Comparison of ENCODE assay signal across 35 mouse cellular contexts in genomic region chr7:105141275-105141674, GRCm38 (mm10). TPM values are rescaled to one million over a fixed set of nuclear protein-coding genes. Genes with fewer than 3 reads are reported as not detected.
"Had no signal": no experiment of that assay in that cellular context is flagged by ENCODE, and none has a peak within 500 bp of the region (broad histone marks: within the 10 kb centered on the region; RNA-seq: fewer than 3 reads in every experiment).

No protein-coding gene starts in this region.

- H3K4me3 ChIP-seq: left cerebral cortex, adult 2 months; limb, embryonic 10.5 days; limb, embryonic 12.5 days; limb, embryonic 13.5 days; limb, embryonic 15.5 days; liver, embryonic 12.5 days; liver, embryonic 13.5 days; liver, embryonic 15.5 days; megakaryocyte, embryonic 14.5 days; midbrain, embryonic 10.5 days; midbrain, embryonic 12.5 days; midbrain, embryonic 13.5 days; midbrain, embryonic 15.5 days; myocyte; neural tube, embryonic 12.5 days had no signal

- H3K27ac ChIP-seq: left cerebral cortex, adult 2 months; limb, embryonic 10.5 days; limb, embryonic 12.5 days; limb, embryonic 13.5 days; limb, embryonic 15.5 days; liver, embryonic 12.5 days; liver, embryonic 13.5 days; liver, embryonic 14.5 days; liver, embryonic 15.5 days; macrophage; midbrain, embryonic 10.5 days; midbrain, embryonic 12.5 days; midbrain, embryonic 13.5 days; midbrain, embryonic 15.5 days; neural tube, embryonic 12.5 days had no signal

- ATAC-seq: liver, embryonic 12.5 days; liver, postnatal 0 days; lung, postnatal 0 days; midbrain, embryonic 13.5 days; midbrain, embryonic 15.5 days; midbrain, embryonic 16.5 days had no signal

- H3K27me3 ChIP-seq: limb, embryonic 12.5 days; limb, embryonic 13.5 days; limb, embryonic 15.5 days; liver, embryonic 12.5 days; liver, embryonic 13.5 days; liver, embryonic 15.5 days; megakaryocyte, embryonic 14.5 days; midbrain, embryonic 12.5 days; midbrain, embryonic 13.5 days; midbrain, embryonic 15.5 days; neural tube, embryonic 12.5 days had no signal

- DNase-seq: layer of hippocampus, postnatal 36 days; left cerebral cortex, postnatal 4 days; liver; liver, embryonic 13.5 days; liver, postnatal 0 days; lung, adult 2 months; lung, postnatal 14 days; lung, postnatal 36 days; midbrain, embryonic 14.5 days had no signal

- H3K4me1 ChIP-seq: limb, embryonic 10.5 days; limb, embryonic 12.5 days; limb, embryonic 13.5 days; limb, embryonic 15.5 days; liver, embryonic 12.5 days; liver, embryonic 13.5 days; liver, embryonic 15.5 days; megakaryocyte, embryonic 14.5 days; midbrain, embryonic 10.5 days; midbrain, embryonic 12.5 days; midbrain, embryonic 13.5 days; midbrain, embryonic 15.5 days; neural tube, embryonic 12.5 days had no signal

- H3K4me2 ChIP-seq: limb, embryonic 12.5 days; limb, embryonic 13.5 days; limb, embryonic 15.5 days; liver, embryonic 11.5 days; liver, embryonic 12.5 days; liver, embryonic 13.5 days; liver, embryonic 15.5 days; midbrain, embryonic 11.5 days; midbrain, embryonic 12.5 days; midbrain, embryonic 13.5 days; midbrain, embryonic 15.5 days; neural tube, embryonic 12.5 days had no signal

- H3K9ac ChIP-seq: limb, embryonic 12.5 days; limb, embryonic 13.5 days; limb, embryonic 15.5 days; liver, embryonic 12.5 days; liver, embryonic 13.5 days; liver, embryonic 14.5 days; liver, embryonic 15.5 days; liver, postnatal 0 days; midbrain, embryonic 12.5 days; midbrain, embryonic 13.5 days; midbrain, embryonic 15.5 days; neural tube, embryonic 12.5 days had no signal

- H3K9me3 ChIP-seq: limb, embryonic 10.5 days; limb, embryonic 12.5 days; limb, embryonic 13.5 days; limb, embryonic 15.5 days; liver, embryonic 12.5 days; liver, embryonic 13.5 days; liver, embryonic 15.5 days; megakaryocyte, embryonic 14.5 days; midbrain, embryonic 10.5 days; midbrain, embryonic 12.5 days; midbrain, embryonic 13.5 days; midbrain, embryonic 15.5 days; neural tube, embryonic 12.5 days had no signal

- H3K36me3 ChIP-seq: limb, embryonic 10.5 days; limb, embryonic 12.5 days; limb, embryonic 13.5 days; limb, embryonic 15.5 days; liver, embryonic 12.5 days; liver, embryonic 13.5 days; liver, embryonic 15.5 days; midbrain, embryonic 10.5 days; midbrain, embryonic 12.5 days; midbrain, embryonic 13.5 days; midbrain, embryonic 15.5 days; neural tube, embryonic 12.5 days had no signal

RNA-seq across cellular contexts. Expression of gene Olfr683, which starts 5.5 kb away (rescaled TPM):
- polyA plus RNA-seq: limb, embryonic 10.5 days; limb, embryonic 11.5 days; limb, embryonic 12.5 days; limb, embryonic 13.5 days; limb, embryonic 14.5 days; limb, embryonic 15.5 days; liver, adult 2 months; liver, embryonic 11.5 days; liver, embryonic 12.5 days; liver, embryonic 13.5 days; liver, embryonic 14.5 days; liver, embryonic 15.5 days; liver, embryonic 16.5 days; liver, postnatal 0 days; lung, adult 2 months; lung, postnatal 0 days; macrophage; midbrain, embryonic 10.5 days; midbrain, embryonic 11.5 days; midbrain, embryonic 12.5 days; midbrain, embryonic 13.5 days; midbrain, embryonic 14.5 days; midbrain, embryonic 15.5 days; midbrain, embryonic 16.5 days; midbrain, postnatal 0 days; myocyte; neural tube, embryonic 11.5 days; neural tube, embryonic 12.5 days had no signal

RNA-seq across cellular contexts. Expression of gene Olfr684, which starts 22.2 kb away (rescaled TPM):
- polyA plus RNA-seq: limb, embryonic 10.5 days; limb, embryonic 11.5 days; limb, embryonic 12.5 days; limb, embryonic 13.5 days; limb, embryonic 14.5 days; limb, embryonic 15.5 days; liver, adult 2 months; liver, embryonic 11.5 days; liver, embryonic 12.5 days; liver, embryonic 13.5 days; liver, embryonic 14.5 days; liver, embryonic 15.5 days; liver, embryonic 16.5 days; liver, postnatal 0 days; lung, adult 2 months; lung, postnatal 0 days; macrophage; midbrain, embryonic 10.5 days; midbrain, embryonic 11.5 days; midbrain, embryonic 12.5 days; midbrain, embryonic 13.5 days; midbrain, embryonic 14.5 days; midbrain, embryonic 15.5 days; midbrain, embryonic 16.5 days; midbrain, postnatal 0 days; myocyte; neural tube, embryonic 11.5 days; neural tube, embryonic 12.5 days had no signal

RNA-seq across cellular contexts. Expression of gene Olfr681, which starts 24.6 kb away (rescaled TPM):
- polyA plus RNA-seq: limb, embryonic 10.5 days; limb, embryonic 11.5 days; limb, embryonic 12.5 days; limb, embryonic 13.5 days; limb, embryonic 14.5 days; limb, embryonic 15.5 days; liver, adult 2 months; liver, embryonic 11.5 days; liver, embryonic 12.5 days; liver, embryonic 13.5 days; liver, embryonic 14.5 days; liver, embryonic 15.5 days; liver, embryonic 16.5 days; liver, postnatal 0 days; lung, adult 2 months; lung, postnatal 0 days; macrophage; midbrain, embryonic 10.5 days; midbrain, embryonic 11.5 days; midbrain, embryonic 12.5 days; midbrain, embryonic 13.5 days; midbrain, embryonic 14.5 days; midbrain, embryonic 15.5 days; midbrain, embryonic 16.5 days; midbrain, postnatal 0 days; myocyte; neural tube, embryonic 11.5 days; neural tube, embryonic 12.5 days had no signal

RNA-seq across cellular contexts. Expression of gene Olfr685, which starts 44.5 kb away (rescaled TPM):
- polyA plus RNA-seq: limb, embryonic 10.5 days; limb, embryonic 11.5 days; limb, embryonic 12.5 days; limb, embryonic 13.5 days; limb, embryonic 14.5 days; limb, embryonic 15.5 days; liver, adult 2 months; liver, embryonic 11.5 days; liver, embryonic 12.5 days; liver, embryonic 13.5 days; liver, embryonic 14.5 days; liver, embryonic 15.5 days; liver, embryonic 16.5 days; liver, postnatal 0 days; lung, adult 2 months; lung, postnatal 0 days; macrophage; midbrain, embryonic 10.5 days; midbrain, embryonic 11.5 days; midbrain, embryonic 12.5 days; midbrain, embryonic 13.5 days; midbrain, embryonic 14.5 days; midbrain, embryonic 15.5 days; midbrain, embryonic 16.5 days; midbrain, postnatal 0 days; myocyte; neural tube, embryonic 11.5 days; neural tube, embryonic 12.5 days had no signal

RNA-seq across cellular contexts. Expression of gene Olfr680-ps1, which starts 48.7 kb away (rescaled TPM):
- polyA plus RNA-seq: limb, embryonic 10.5 days; limb, embryonic 11.5 days; limb, embryonic 12.5 days; limb, embryonic 13.5 days; limb, embryonic 14.5 days; limb, embryonic 15.5 days; liver, adult 2 months; liver, embryonic 11.5 days; liver, embryonic 12.5 days; liver, embryonic 13.5 days; liver, embryonic 14.5 days; liver, embryonic 15.5 days; liver, embryonic 16.5 days; liver, postnatal 0 days; lung, adult 2 months; lung, postnatal 0 days; macrophage; midbrain, embryonic 10.5 days; midbrain, embryonic 11.5 days; midbrain, embryonic 12.5 days; midbrain, embryonic 13.5 days; midbrain, embryonic 14.5 days; midbrain, embryonic 15.5 days; midbrain, embryonic 16.5 days; midbrain, postnatal 0 days; myocyte; neural tube, embryonic 11.5 days; neural tube, embryonic 12.5 days had no signal
